Mouse (Mus musculus) hindbrain, postnatal 0 days (tissue): ENCODE results near the gene Fry. TPM values are rescaled to one million over a fixed set of nuclear protein-coding genes. Genes with fewer than 3 reads are reported as not detected.

Source experiments
- ATAC-seq: fragments of 200-750 bp; cut with Nextera tagmentation; 2 replicates; pipeline ENCODE4 v1.8.0; 2017; ENCODE audit warnings: mild to moderate bottlenecking, moderate TSS enrichment, moderate library complexity
- DNase-seq: peaks from one replicate; pipeline ENCODE4 v3.0.0-alpha.2; 2015; ENCODE audit warnings: low spot score
- H3K27ac ChIP-seq: fragments of 300-500 bp; sonication (generic); 2 replicates; pipeline ENCODE4 v1.5.1; 2014; ENCODE audit warnings: mild to moderate bottlenecking
- H3K27me3 ChIP-seq: fragments of 300-500 bp; sonication (generic); 2 replicates; pipeline ENCODE4 v1.6.1; 2014; ENCODE audit warnings: low read length, mixed read lengths; ENCODE audit not compliant: insufficient read depth
- H3K36me3 ChIP-seq: fragments of 300-500 bp; sonication (generic); 2 replicates; pipeline ENCODE4 v1.6.1; 2014; ENCODE audit warnings: low read length, mixed read lengths; ENCODE audit not compliant: insufficient read depth
- H3K4me1 ChIP-seq: fragments of 300-500 bp; sonication (generic); 2 replicates; pipeline ENCODE4 v1.6.1; 2014; ENCODE audit warnings: antibody characterized with exemption, low read length, mixed read lengths; ENCODE audit not compliant: insufficient read depth
- H3K4me2 ChIP-seq: fragments of 300-500 bp; sonication (generic); 2 replicates; pipeline ENCODE4 v1.6.1; 2014; ENCODE audit warnings: low read depth, mild to moderate bottlenecking, low read length, moderate library complexity, mixed read lengths
- H3K4me3 ChIP-seq: fragments of 300-500 bp; sonication (generic); 2 replicates; pipeline ENCODE4 v1.5.1; 2014; ENCODE audit warnings: low read length
- H3K9ac ChIP-seq: fragments of 300-500 bp; sonication (generic); replicated peaks from 2 replicates; pipeline ENCODE4 v1.6.1; 2014; ENCODE audit warnings: mild to moderate bottlenecking, low read length, moderate library complexity, mixed read lengths
- H3K9me3 ChIP-seq: fragments of 300-500 bp; sonication (generic); 2 replicates; pipeline ENCODE4 v1.6.1; 2016; ENCODE audit warnings: low read length, mixed read lengths
- CTCF ChIP-seq: IDR thresholded peaks from 2 replicates; pipeline ENCODE4 v1.5.1; 2016; ENCODE audit warnings: antibody characterized with exemption, control low read depth, low read depth
- WGBS: fragments of 180-500 bp; shearing (Covaris S2); extraction: QIAGEN DNeasy Blood & Tissue Kit; methylation state at CpG from one replicate; pipeline ENCODE4 v1.1.7; 2014; 5-methylcytosine and 5-hydroxymethylcytosine counted together
- polyA plus RNA-seq: library from polyadenylated mRNA; unstranded; fragments of >200 nt; fragmentation: Nextera tagmentation; extraction: Ambion mirVana; gene quantifications from 2 replicates; pipeline ENCODE4 v1.2.1, GENCODE M21; 2015
- total RNA-seq: library from RNA; depleted of rRNA; stranded (reverse); fragments of >200 nt; gene quantifications from 2 replicates; pipeline ENCODE4 v1.2.3, GENCODE M21; 2014

Fry gene
- total and polyA plus RNA-seq, 2 experiments from 2014 or later, result 47.7 to 122 TPM

- H3K4me3 ChIP-seq, result no peak overlapping the region
- H3K27ac ChIP-seq, result no peak overlapping the region
- H3K36me3 ChIP-seq, result peaks cover 57% of the 10 kb centered on the region
- H3K9me3 ChIP-seq, result no peaks in the 10 kb centered on the region
- no peak overlapping the region for H3K9ac ChIP-seq
- H3K27me3 ChIP-seq, result no peaks in the 10 kb centered on the region
- no peaks in the 10 kb centered on the region for H3K4me1 ChIP-seq
- TF ChIP-seq CTCF, result peak; percentile 57
- 97% methylated on average over 7 of the region's 7 CpGs for WGBS
- peak; percentile 47 for DNase-seq
- no peak overlapping the region for H3K4me2 ChIP-seq
- ATAC-seq, result no peak
Observed at GRCm38 (mm10) chr5:150431286-150431685, 312.8 kb downstream of the Fry start.

GRCm38 (mm10) chr5:150432960-150433359 lies 314.5 kb downstream of the Fry start:
- DNase-seq (no peak), ATAC-seq (no peak)
- H3K27ac ChIP-seq, result no peak overlapping the region
- H3K4me3 ChIP-seq, result no peak overlapping the region
- H3K27me3 ChIP-seq, result no peaks in the 10 kb centered on the region
- no peaks in the 10 kb centered on the region for H3K9me3 ChIP-seq
- peak; percentile 47 for TF ChIP-seq CTCF
- peaks cover 4% of the 10 kb centered on the region; the same call in 1 of the 2 replicates for H3K4me1 ChIP-seq
- H3K36me3 ChIP-seq, result peaks cover 54% of the 10 kb centered on the region
- WGBS, result 93% methylated on average over 2 of the region's 2 CpGs
- no peak overlapping the region for H3K9ac ChIP-seq
- no peak overlapping the region for H3K4me2 ChIP-seq

- Histone ChIP-seq H3K27ac (no peak overlapping the region), H3K4me2 (peak overlapping the region; percentile 35), H3K4me3 (peak overlapping the region; percentile 10; the same call in 1 of the 2 replicates), H3K9me3 (no peaks in the 10 kb centered on the region), H3K9ac (no peak overlapping the region), H3K36me3 (peaks cover 50% of the 10 kb centered on the region), H3K27me3 (no peaks in the 10 kb centered on the region), H3K4me1 (peaks cover 4% of the 10 kb centered on the region; the same call in 1 of the 2 replicates)
- ATAC-seq, result no peak
- TF ChIP-seq CTCF, result no peak
- no peak for DNase-seq
- 32% methylated on average over 34 of the region's 34 CpGs for WGBS
Observed at GRCm38 (mm10) chr5:150436629-150437389, 318.4 kb downstream of the Fry start.

GRCm38 (mm10) chr5:150441690-150442089 lies 323.2 kb downstream of the Fry start:
- Histone ChIP-seq H3K27ac (no peak overlapping the region), H3K9ac (no peak overlapping the region), H3K36me3 (peaks cover 30% of the 10 kb centered on the region), H3K4me2 (no peak overlapping the region), H3K4me3 (no peak overlapping the region), H3K27me3 (no peaks in the 10 kb centered on the region), H3K4me1 (peaks cover under 1% of the 10 kb centered on the region; the same call in 1 of the 2 replicates), H3K9me3 (no peaks in the 10 kb centered on the region)
- peak; percentile 77 for TF ChIP-seq CTCF
- DNase-seq, result peak; percentile 76
- ATAC-seq, result no peak
- 40% methylated on average over 7 of the region's 7 CpGs for WGBS

- no peaks in the 10 kb centered on the region for H3K27me3 ChIP-seq
- no peak for TF ChIP-seq CTCF
- WGBS, result 84% methylated on average over 9 of the region's 9 CpGs
Observed at GRCm38 (mm10) chr5:150451281-150452003, 333.0 kb downstream of the Fry start.

GRCm38 (mm10) chr5:150452004-150452626 lies 333.7 kb downstream of the Fry start:
- WGBS, result 43% methylated on average over 1 of the region's 1 CpGs
- H3K9ac ChIP-seq, result no peak overlapping the region
- no peak for DNase-seq
- H3K4me2 ChIP-seq, result no peak overlapping the region
- ATAC-seq, result no peak
- TF ChIP-seq CTCF, result peak; percentile 19; the same call in 1 of the 2 replicates
- H3K9me3 ChIP-seq, result no peaks in the 10 kb centered on the region
- no peak overlapping the region for H3K27ac ChIP-seq
- H3K4me3 ChIP-seq, result no peak overlapping the region
- no peaks in the 10 kb centered on the region for H3K4me1 ChIP-seq
- no peaks in the 10 kb centered on the region for H3K27me3 ChIP-seq
- H3K36me3 ChIP-seq, result peaks cover 82% of the 10 kb centered on the region

More at GRCm38 (mm10) chr5:150451281-150452003, 333.0 kb downstream of the Fry start:
- Histone ChIP-seq H3K27ac (no peak overlapping the region), H3K4me3 (no peak overlapping the region), H3K4me1 (no peaks in the 10 kb centered on the region), H3K36me3 (peaks cover 84% of the 10 kb centered on the region), H3K9me3 (no peaks in the 10 kb centered on the region), H3K9ac (no peak overlapping the region), H3K4me2 (no peak overlapping the region)
- DNase-seq, result no peak
- no peak for ATAC-seq
